Mouse (Mus musculus): ENCODE measurements around the gene Aldh2.
"Not testable (repeated sequence)": the region's sequence is repeated elsewhere in the genome, so short reads cannot be mapped to it uniquely, and the experiment has no call there.

Aldh2 gene

DNA sequence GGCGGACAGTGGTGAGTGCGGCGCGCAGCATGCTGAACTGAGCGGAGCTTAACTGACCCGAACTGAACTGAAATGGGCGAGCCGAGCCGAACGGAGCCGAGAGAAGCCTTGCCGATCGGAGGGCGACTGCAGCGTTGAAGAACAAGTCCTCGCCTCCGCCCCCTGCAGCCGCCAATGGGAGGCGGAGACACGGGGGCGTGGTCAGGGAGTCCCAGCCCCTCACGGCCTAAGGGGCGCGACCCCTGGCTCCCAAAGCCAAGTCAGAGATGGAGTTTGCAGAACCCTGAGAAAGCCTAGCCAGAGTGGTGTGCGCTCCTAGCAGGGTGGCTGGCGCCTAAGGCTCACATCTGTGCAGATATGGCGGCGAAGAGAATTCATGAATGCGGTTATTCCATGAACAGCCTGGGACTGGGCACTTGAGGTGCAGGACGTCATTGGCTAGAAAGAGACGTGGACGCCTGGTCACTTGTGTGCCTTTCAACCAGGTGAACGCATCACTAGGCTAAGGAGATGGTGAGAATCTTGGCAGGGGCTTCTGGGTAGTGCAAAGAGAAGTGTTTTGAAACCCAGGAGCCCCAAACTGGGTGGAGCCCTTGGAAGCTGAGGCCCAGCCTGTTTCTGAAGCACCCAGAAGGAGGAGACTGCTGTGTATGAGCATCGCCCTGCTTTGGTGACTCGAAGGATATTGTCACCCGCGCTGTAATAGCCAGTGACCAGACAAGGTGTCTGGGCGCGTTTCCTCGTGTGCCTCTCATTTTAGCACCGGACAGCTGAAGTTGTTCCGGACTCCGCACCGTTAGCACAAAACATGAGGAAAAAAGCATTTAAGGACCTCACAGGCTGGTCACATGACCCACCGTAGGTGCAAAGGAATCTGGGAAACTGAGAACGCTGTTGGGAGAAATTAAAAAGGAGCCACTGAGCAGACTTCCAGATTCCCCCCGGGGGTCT, at the start of gene Aldh2:
TSS of gene Aldh2 (minus strand) at position 374 of the 951 bp plus-strand sequence.
- peak; percentile 95 for DNase-seq

DNA sequence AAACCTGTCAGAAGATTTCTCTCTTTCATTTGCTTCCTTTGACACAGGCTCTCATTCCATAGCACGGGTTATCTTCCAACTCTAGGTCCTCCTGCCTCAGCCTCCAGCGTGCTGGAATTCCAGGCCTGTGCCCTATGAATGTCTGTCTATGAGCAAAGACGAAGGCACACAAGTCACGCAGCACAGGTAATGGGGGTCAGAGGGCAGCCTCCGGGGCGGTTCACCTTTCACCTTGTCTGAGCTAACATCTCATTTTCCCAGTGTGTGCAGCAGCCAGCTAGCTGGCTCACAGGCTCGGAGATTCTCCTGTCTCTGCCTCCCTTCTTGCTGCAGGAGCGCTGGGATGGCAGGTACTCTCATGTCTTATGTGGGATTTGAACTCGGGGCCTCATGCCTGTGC, 46.0 kb upstream of the Aldh2 start:
- DNase-seq = no peak

DNA sequence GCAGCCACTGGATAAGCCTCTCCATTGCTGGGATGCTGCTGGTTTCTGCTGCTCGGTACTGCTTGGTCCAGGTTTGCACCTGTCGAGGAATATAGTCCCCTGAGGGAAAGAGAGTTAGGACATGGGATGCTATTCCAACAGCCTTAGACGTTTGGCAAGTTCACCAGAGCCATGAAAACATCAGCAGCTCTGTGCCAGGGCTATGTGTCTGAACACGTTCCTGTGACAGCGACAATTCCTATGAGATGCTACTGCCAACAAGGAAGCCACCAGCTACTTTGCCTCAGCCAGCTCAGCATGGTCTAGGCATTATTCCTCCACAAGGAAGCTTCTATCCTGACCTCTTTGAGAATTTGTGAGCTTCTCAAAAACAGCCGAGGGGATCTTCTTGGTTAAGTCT, 43.7 kb upstream of the Aldh2 start:
- DNase-seq = no peak

DNA sequence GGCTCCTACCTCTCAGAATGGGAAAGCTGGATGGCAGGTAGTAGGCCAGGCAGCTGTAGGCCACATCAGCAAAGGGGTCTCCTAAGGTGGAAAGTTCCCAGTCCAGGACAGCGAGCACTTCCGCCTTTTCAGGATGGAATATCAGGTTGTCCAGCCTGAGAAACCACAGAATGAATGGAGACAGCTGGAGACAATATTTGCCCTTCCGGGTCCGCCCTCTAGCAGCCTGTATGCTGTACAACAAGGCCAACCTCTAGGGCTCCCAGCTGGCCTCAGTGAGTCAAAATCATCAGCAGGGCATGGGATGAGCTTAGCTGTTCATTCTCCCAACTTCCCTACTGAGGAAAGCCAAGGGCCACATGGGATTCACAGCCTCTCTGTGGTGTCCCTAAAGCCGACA, 41.0 kb upstream of the Aldh2 start:
- no peak for DNase-seq

DNA sequence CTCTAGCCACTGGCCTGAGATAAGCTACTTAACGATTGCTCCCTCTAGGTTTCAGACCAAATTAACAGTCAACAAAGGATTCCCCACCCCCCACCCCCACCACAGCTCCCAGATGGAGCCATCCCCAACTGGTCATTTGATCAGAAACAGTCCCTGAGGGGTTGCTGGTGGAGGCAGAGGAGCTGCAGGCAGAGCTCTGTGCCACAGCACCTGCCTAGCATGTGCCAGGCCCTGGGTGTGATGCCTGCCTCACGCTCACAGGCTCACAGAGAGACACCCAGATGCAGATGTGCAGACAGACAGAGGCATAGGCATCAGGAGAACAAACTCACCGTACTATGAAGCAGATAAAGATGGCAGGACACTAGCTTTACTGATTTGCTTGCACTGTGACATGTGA, 39.2 kb upstream of the Aldh2 start:
- no peak for DNase-seq

DNA sequence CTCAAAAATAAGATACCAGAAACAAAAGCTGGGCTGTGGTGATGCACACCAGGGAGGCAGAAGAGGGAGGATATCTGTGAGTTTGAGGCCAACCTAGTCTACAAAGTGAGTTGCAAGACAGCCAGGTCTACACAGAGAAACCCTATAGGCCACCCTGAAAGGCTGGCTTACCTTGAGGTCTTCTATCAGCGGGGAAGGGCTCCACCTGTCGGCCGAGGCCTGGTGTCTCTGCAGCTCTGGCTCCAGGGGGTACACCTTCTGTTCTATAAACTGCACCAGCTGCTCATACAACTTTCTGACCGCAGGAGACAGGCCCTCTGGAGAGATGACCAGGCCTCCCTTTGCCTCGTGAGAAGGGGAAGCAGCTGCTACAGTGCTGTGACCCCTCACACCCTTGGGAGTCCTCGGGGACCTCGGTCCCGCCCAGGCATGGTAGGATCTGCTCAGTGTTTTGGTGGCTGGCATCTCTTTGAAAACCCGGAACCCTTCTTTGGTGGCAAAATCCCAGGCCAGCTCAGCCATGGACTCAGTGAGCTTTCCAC, 37.6 kb upstream of the Aldh2 start:
- DNase-seq = peak; percentile 20

DNA sequence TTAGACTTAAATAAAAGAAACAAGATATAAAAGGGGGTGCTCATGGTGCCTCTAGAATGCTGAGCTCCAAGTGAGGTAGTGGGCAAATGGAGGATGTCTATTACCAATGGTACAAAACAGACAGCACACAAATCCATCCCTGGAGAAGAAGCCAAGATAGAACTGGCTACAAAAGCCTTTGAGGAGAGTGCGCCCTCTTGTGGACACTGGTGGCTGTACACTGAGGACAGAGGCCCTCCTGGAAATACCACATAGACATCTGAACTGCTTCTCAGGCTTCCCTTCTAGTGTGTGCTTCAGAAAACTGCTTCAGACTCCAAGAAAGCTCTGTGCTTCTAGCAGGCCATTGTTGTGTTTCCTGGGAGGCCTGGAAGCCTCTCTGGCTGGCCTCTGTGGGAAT, 34.2 kb upstream of the Aldh2 start:
- DNase-seq = peak; percentile 90

DNA sequence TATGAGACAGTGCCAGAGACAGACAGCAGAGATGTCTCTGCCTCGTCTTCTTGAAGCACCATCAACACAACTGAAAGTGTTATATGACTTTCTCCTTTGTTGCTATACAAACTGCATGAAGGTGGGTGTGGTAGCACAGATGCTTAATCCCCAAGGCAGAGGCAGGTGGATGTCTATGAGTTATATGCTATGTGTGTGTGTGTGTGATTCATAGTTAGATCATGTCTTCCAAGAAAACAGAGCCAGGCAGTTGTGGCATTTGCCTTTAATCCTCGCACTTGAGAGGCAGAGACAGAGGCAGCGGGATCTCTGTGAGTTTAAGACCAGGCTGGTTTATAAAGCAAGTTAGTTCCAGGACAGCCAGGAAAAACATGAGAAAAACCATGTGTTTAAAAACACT, 29.6 kb upstream of the Aldh2 start:
- DNase-seq = no peak

DNA sequence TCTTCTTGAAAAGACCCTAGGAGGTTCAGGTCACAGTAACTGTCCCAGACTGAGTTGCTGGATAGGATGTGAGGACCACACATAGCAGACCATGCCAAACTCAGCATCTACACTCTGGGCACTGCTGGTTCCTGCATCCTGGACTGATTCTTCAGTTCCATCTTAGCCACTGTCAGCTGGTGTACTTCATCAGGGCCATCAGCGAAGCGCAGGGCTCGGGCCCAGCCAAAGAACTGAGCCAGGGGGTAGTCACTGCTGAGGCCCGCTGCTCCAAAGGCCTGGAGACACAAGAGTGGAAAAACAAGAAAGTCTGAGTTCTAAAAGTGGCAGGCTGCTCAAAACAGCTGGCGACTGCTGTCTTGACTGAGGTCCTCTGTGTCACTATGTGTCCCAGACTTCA, 27.5 kb upstream of the Aldh2 start:
- no peak for DNase-seq

DNA sequence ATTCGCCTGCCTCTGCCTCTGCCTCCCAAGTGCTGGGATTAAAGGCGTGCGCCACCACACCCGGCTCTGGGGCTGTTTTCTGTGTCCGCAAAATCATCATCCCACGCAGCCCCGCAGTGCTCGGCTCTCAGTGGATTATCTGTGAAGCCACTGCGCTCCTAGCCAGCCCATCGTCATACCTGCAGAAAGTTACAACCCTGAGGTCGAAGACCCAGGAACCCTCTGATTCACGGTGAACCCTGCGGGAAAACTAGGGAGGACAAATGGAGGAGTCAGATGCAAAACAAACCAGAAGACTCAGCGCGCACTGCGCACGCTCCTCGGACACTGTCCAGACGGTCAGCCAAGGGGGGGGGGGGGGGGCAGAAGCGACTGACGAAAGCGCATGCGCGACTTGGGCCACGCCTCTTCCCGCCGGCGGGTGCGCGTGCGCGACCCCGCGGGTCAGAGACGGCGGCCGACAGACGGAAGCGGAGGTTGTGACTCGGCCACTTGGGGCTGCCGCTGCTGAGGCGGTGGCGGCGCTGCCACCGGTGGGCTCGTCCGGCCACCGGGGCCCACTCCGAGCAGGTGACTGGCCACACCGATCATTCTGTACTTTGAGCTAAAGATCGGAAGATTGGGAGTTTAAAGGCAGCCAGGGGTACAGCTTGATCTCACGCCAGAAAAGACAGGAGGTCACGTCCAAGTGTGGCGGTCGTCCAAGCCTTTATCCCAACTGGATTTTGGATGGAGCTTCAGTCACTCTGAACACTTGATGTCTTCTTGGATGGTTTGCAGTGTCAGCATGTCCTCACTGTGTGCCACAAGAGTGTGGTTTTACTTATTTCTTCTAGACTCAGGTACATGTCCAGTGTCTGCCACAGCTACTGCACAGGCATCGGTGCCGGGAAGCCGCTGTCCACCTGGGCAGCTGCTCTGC, 25.2 kb upstream of the Aldh2 start, which contains the start of gene Acad12:
TSS of gene Acad12 (minus strand) at position 347 of the 922 bp plus-strand sequence.
- DNase-seq = peak; percentile 90

DNA sequence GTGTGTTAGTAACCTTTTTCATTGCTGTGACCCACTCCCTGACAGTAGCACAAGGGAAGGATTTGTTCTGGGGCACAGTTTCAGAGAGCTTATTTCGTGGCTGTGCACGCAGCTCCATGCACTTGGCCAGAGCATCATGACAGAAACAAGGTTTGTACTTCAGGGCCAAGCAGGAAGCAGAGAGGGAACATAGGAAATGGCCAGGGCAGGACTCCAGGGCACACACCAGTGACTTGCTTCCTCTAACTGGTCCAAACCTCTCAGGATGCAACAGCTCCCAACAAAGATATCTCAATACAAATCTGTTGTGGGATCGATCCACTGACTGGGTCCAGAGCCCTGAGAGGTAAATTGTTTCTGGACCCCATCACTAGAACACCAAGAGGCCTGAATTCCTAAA, 21.3 kb upstream of the Aldh2 start:
- DNase-seq = peak; percentile 66

DNA sequence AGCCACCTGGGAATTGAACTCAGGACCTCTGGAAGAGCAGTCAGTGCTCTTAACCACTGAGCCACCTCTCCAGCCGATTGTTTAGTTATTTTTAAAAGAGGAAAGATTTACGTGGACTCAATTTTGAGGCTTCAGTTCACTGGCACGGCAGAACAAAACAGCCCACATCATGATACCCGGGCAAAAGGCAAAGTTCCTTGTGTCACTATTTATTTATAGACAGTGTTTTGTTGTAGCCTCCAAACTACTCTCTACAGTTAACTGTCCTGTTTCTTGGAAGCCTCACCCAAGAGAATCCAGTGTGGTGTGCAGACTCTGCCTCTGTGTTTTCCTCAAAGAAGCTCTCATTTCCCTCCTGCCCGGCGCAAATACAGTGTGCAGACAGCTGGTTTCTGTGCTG, 18.4 kb upstream of the Aldh2 start:
- no peak for DNase-seq

DNA sequence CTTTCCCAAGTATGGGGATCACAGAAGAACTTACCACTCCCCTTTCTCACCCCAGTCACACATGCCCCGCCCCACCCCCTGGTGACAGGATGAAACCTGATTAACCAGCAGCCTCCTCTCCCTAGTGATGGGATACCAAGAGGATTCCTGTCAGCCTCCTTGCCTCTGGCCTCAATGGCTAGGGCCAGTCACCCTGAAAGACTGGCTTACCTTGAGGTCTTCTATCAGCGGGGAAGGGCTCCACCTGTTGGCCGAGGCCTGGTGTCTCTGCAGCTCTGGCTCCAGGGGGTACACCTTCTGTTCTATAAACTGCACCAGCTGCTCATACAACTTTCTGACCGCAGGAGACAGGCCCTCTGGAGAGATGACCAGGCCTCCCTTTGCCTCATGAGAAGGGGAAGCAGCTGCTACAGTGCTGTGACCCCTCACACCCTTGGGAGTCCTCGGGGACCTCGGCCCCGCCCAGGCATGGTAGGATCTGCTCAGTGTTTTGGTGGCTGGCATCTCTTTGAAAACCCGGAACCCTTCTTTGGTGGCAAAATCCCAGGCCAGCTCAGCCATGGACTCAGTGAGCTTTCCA, 16.0 kb upstream of the Aldh2 start:
- DNase-seq = not testable (repeated sequence)

DNA sequence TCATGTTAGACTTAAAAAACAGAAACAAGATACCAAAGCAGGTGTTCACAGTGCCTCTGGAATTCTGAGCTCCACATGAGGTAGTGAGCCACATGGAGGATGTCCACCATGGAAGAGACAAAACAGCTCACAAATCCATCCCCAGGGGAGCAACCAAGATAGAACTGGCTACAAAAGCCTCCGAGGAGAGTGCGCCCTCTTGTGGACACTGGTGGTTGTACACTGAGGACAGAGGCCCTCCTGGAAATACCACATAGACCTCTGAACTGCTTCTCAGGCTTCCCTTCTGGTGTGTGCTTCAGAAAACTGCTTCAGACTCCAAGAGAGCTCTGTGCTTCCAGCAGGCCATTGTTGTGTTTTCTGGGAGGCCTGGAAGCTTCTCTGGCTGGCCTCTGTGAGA, 12.5 kb upstream of the Aldh2 start:
- peak; percentile 90 for DNase-seq

DNA sequence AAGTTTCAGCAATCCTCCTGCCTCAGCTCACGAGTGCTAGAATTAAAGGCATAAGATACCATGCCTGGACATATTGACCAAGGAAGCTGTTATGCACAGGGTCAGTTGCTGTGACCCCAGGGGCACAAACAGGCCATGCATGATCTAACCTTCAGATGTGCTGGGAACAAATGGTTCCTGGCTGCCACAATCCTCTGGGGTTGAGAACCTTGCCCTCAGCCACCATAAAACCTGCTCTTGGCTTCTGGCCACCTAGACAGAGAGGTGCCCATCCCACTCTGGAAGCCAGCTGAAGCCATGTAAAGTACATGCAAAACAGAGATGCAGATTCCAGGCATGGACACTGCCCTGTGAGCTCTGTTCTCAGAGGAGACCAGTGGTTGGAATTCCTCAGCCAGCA, 10.2 kb upstream of the Aldh2 start:
- DNase-seq = not testable (repeated sequence)

DNA sequence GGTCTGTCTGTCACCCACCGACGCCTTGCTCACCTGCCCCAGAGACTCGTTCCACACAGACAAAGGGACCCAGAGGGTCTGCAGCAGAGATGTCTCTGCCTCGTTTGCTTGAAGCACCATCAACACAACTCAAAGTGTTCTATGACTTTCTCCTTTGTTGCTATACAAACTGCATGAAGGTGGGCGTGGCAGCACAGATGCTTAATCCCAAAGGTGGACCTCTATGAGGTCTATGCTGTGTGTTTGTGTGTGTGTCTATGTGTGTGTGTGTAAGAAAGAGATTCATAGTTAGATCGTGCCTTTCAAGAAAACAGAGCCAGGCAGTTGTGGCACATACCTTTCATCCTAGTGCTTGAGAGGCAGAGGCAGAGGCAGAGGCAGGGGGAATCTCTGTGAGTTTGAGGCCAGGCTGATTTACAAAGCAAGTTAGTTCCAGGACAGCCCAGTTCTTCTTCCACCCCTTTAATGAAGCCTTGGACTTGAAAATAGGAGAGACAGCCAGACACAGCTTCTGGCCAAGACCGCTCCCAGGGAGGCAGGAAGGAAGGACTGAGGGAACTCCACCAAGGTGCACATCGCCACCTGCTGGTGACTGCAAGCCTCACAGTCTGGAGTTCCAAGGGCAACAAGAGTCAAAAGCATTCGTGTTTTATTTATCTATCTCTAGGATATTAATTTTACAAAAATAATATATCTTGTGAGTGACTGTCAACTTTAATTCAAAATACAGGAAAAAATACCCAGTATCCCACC, 8.1 kb upstream of the Aldh2 start:
- peak; percentile 97 for DNase-seq

DNA sequence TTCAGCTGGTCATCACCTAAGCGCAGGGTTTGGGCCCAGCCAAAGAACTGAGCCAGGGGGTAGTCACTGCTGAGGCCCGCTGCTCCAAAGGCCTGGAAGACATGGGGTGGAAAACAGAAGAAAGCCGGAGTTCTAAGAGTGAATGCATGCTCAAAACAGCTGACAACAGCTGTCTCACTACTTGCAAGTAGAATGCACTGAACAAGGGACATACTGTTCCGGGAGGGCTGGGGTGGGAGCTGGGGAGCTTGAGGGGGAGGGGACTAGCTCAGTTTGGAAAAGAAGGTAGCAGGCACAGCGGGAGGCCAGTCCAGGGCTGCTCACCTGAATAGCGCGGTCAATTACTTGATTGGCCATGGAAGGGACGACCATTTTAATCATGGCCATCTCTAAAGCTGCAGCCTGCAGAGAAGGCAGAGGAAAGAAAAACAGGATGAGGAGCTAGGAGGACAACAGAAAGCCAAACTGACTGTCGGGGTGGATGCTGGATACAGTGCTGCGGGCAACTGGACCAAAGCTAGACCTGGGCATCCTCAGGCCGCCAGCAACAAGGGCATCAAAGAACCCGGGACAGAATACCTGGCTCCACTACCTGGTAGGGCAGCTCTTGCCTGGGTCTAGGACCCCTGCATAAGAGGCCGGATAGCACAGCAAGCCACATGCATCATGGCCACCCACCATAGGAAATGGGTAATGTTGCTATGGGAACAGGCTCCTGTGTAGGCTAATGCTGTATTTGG, 5.4 kb upstream of the Aldh2 start:
- peak; percentile 60 for DNase-seq

DNA sequence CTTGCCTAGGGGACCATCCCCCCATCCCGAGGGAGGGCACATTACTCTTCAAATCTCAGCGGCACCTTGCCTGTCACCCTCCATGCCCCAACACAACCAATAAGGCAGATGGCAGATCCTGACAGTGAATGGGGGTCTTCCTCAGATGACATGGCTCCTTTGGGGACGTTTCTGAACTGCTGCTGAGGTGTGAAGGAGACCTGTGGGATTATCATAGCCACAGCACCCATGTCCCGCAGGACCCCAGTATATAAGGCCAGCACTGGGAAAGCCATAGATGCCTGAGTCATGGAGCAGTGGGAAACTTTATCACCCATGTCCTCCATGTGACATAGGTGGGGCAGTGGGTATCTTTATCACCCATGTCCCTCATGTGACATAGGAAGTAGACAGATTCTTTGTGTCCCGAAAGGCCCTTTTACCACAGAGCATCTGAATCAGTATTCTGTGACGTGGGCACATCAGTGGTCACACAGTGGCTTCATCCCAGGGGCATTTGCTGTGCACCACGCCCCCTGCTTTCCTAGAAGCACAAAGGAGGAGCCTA, 4.4 kb upstream of the Aldh2 start:
- no peak for DNase-seq

DNA sequence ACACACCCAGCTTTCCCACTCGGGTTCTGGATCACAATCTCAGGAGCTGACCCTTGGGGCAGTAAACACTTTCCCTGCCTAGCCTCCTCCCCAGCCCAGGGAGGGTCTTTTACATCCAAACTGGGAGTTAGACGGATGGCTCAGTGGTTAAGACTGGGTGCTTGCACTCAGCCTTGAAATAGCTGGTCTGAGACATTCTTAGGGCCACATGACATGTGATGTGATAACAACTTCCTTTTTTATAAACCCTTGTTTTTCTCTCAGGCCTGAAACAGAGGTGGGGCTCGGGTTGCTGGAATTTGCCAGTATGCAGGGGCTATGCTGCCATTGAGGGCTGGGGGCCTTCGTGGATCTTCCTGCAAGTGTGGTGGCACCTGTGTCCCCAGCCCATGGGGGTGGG, 3.7 kb upstream of the Aldh2 start:
- DNase-seq = no peak

DNA sequence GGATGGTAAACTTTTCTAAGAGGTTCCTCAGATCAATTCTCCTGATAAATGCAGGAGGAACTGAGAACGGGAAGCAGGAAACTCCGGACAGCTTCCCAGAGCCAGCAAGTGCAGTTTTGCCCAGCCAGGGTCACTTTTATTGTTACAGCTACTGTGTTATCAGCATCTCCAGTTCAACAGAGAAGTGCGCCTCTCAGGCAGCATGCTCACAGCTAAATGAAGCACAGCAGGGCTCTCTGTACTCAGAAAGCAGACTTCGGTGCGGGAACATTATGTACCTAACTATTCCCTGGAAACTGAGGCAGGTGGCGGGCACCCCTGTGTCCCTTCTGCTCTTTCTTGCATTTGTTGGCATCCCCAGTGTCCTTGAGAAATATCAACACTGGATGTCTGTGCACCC, 2.6 kb upstream of the Aldh2 start:
- no peak for DNase-seq

DNA sequence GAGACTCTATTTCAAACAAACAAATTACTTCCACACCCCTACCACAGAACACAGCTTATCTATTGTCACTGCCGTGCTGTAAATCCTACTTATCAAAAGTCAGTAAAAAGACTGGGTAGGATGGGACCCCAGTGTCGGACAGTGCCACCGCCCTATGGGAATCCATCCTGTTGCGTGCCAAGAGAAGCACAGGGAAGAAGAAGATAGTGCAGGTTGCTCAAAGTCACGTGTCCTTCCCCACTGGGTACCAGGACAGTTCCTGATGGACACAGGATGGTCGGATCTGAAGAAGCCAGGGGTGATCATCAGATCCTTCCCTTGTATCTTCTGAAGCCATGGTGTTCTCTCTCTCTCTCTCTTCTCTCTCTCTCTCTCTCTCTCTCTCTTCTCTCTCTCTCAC, 2.1 kb upstream of the Aldh2 start:
- no peak for DNase-seq
